Mouse (Mus musculus) cortical plate, adult 2 months (tissue): ENCODE measurements around the gene Ltbp2.

Experiments used
- CTCF ChIP-seq: fragments of 200-500 bp; IDR thresholded peaks from 2 replicates; pipeline ENCODE4 v1.5.1; 2011; ENCODE audit warnings: mild to moderate bottlenecking, control low read depth, low read length; ENCODE audit not compliant: insufficient read depth; ENCODE audit errors: extremely low read depth
- POLR2A ChIP-seq: fragments of 200-500 bp; IDR thresholded peaks from 2 replicates; pipeline ENCODE4 v1.6.1; 2011; ENCODE audit warnings: mild to moderate bottlenecking, low read length, control low read depth; ENCODE audit not compliant: insufficient read depth; ENCODE audit errors: extremely low read depth

- TF ChIP-seq POLR2A, result no peak
- TF ChIP-seq CTCF, result no peak
Measured at GRCm38 (mm10) chr12:84767510-84767909, 108.8 kb downstream of the Ltbp2 start.
